Mouse (Mus musculus): ENCODE results near the gene Alb.

GRCm38 (mm10) chr5:90470836-90471235, 10.1 kb downstream of the Alb start:
- no peak for TF ChIP-seq CTCF (IDR thresholded peaks at IDR 0.05; ENCODE audit: extremely low read depth, insufficient read length, insufficient replicate concordance, low read depth, low read length)
- no peak for TF ChIP-seq POLR2A (IDR thresholded peaks at IDR 0.05; ENCODE audit: low read depth, low read length)

Measured in small intestine, adult 2 months (tissue).